Mouse (Mus musculus) macrophage (primary cell): ENCODE measurements around the gene Fiz1. TPM values are rescaled to one million over a fixed set of nuclear protein-coding genes. Genes with fewer than 3 reads are reported as not detected.

Experiments used
- H3K27ac ChIP-seq: fragments of 350-480 bp; formaldehyde crosslinking; 2 replicates; pipeline ENCODE4 v1.9.0; 2021
- H3K36me3 ChIP-seq: fragments of 350-480 bp; formaldehyde crosslinking; 2 replicates; pipeline ENCODE4 v1.9.0; 2021; ENCODE audit errors: inconsistent target
- H3K4me3 ChIP-seq: fragments of 350-480 bp; formaldehyde crosslinking; 2 replicates; pipeline ENCODE4 v1.9.0; 2021; ENCODE audit errors: inconsistent target
- H3K79me2 ChIP-seq: fragments of 350-480 bp; formaldehyde crosslinking; 2 replicates; pipeline ENCODE4 v1.9.0; 2021; ENCODE audit errors: inconsistent target
- WGBS: methylation state at CpG from one replicate; pipeline ENCODE4 v1.1.7; 2026; ENCODE audit warnings: inconsistent platforms; ENCODE audit not compliant: missing documents; 5-methylcytosine and 5-hydroxymethylcytosine counted together
- polyA plus RNA-seq: library from polyadenylated mRNA; stranded (reverse); fragments of 250-400 nt; gene quantifications from 3 replicates; pipeline ENCODE4 v1.2.4, GENCODE M21; 2018; ENCODE audit warnings: inconsistent platforms

Gene Fiz1
- polyA plus RNA-seq, 1 experiment from 2014 or later, result 18.2 TPM

- H3K36me3 ChIP-seq, result no peaks in the 10 kb centered on the region
- 83% methylated on average over 2 of the region's 2 CpGs for WGBS
- no peak overlapping the region for H3K4me3 ChIP-seq
- H3K79me2 ChIP-seq, result no peaks in the 10 kb centered on the region
- no peak overlapping the region for H3K27ac ChIP-seq
Observed at GRCm38 (mm10) chr7:4999876-5000275, 14.6 kb downstream of the Fiz1 start.

GRCm38 (mm10) chr7:4996934-4997333, 17.6 kb downstream of the Fiz1 start:
- no peak overlapping the region for H3K4me3 ChIP-seq
- WGBS, result 84% methylated on average over 6 of the region's 8 CpGs

GRCm38 (mm10) chr7:4996003-4996895, 18.2 kb downstream of the Fiz1 start, which contains the start of gene Zfp579:
Zfp579 (minus strand) TSS chr7:4996158.
- 25% methylated on average over 8 of the region's 26 CpGs for WGBS
- Histone ChIP-seq H3K79me2 (no peaks in the 10 kb centered on the region), H3K4me3 (peak within 1 kb of the TSS; percentile 57), H3K36me3 (no peaks in the 10 kb centered on the region), H3K27ac (no peak within 1 kb of the TSS)

More at GRCm38 (mm10) chr7:4996934-4997333, 17.6 kb downstream of the Fiz1 start:
- Histone ChIP-seq H3K36me3 (no peaks in the 10 kb centered on the region), H3K27ac (no peak overlapping the region), H3K79me2 (no peaks in the 10 kb centered on the region)

GRCm38 (mm10) chr7:4995268-4996002, 19.1 kb downstream of the Fiz1 start:
- peak overlapping the region; percentile 57 for H3K4me3 ChIP-seq
- 11% methylated on average over 16 of the region's 19 CpGs for WGBS
- no peaks in the 10 kb centered on the region for H3K79me2 ChIP-seq
- H3K36me3 ChIP-seq, result no peaks in the 10 kb centered on the region
- H3K27ac ChIP-seq, result no peak overlapping the region

- WGBS, result 93% methylated on average over 56 of the region's 59 CpGs
- H3K79me2 ChIP-seq, result no peaks in the 10 kb centered on the region
- H3K4me3 ChIP-seq, result no peak overlapping the region
- no peak overlapping the region for H3K27ac ChIP-seq
- no peaks in the 10 kb centered on the region for H3K36me3 ChIP-seq
Observed at GRCm38 (mm10) chr7:4993999-4994788, 20.3 kb downstream of the Fiz1 start.

GRCm38 (mm10) chr7:4993347-4993998, 21.0 kb downstream of the Fiz1 start:
- Histone ChIP-seq H3K27ac (no peak overlapping the region), H3K36me3 (no peaks in the 10 kb centered on the region), H3K4me3 (no peak overlapping the region), H3K79me2 (no peaks in the 10 kb centered on the region)
- WGBS, result 94% methylated on average over 42 of the region's 55 CpGs

GRCm38 (mm10) chr7:4988250-4988649, 26.2 kb downstream of the Fiz1 start:
- Histone ChIP-seq H3K27ac (no peak overlapping the region), H3K36me3 (no peaks in the 10 kb centered on the region), H3K4me3 (no peak overlapping the region), H3K79me2 (no peaks in the 10 kb centered on the region)
- WGBS, result 73% methylated on average over 2 of the region's 2 CpGs

GRCm38 (mm10) chr7:4976832-4977231, 37.7 kb downstream of the Fiz1 start:
- no peak overlapping the region for H3K27ac ChIP-seq
- WGBS, result 88% methylated on average over 7 of the region's 7 CpGs
- H3K79me2 ChIP-seq, result no peaks in the 10 kb centered on the region
- H3K4me3 ChIP-seq, result no peak overlapping the region
- no peaks in the 10 kb centered on the region for H3K36me3 ChIP-seq

- no peak overlapping the region for H3K27ac ChIP-seq
- H3K36me3 ChIP-seq, result no peaks in the 10 kb centered on the region
- no peaks in the 10 kb centered on the region for H3K79me2 ChIP-seq
- no peak overlapping the region for H3K4me3 ChIP-seq
- WGBS, result 81% methylated on average over 4 of the region's 4 CpGs
Observed at GRCm38 (mm10) chr7:4975455-4975854, 39.0 kb downstream of the Fiz1 start.

GRCm38 (mm10) chr7:4972321-4973047, 42.0 kb downstream of the Fiz1 start:
- 60% methylated on average over 18 of the region's 18 CpGs for WGBS
- no peak overlapping the region for H3K4me3 ChIP-seq
- no peaks in the 10 kb centered on the region for H3K36me3 ChIP-seq
- no peak overlapping the region for H3K27ac ChIP-seq
- no peaks in the 10 kb centered on the region for H3K79me2 ChIP-seq

- 25% methylated on average over 7 of the region's 7 CpGs for WGBS
- Histone ChIP-seq H3K79me2 (no peaks in the 10 kb centered on the region), H3K4me3 (no peak overlapping the region), H3K27ac (no peak overlapping the region), H3K36me3 (no peaks in the 10 kb centered on the region)
Observed at GRCm38 (mm10) chr7:4971710-4972109, 42.8 kb downstream of the Fiz1 start.

GRCm38 (mm10) chr7:4971068-4971467, 43.4 kb downstream of the Fiz1 start, which contains the start of gene Sbk3:
Sbk3 (minus strand) TSS chr7:4971168.
- 37% methylated on average over 6 of the region's 6 CpGs for WGBS
- Histone ChIP-seq H3K4me3 (no peak within 1 kb of the TSS), H3K36me3 (no peaks in the 10 kb centered on the region), H3K27ac (no peak within 1 kb of the TSS), H3K79me2 (no peaks in the 10 kb centered on the region)

- no peak overlapping the region for H3K27ac ChIP-seq
- WGBS, result 67% methylated on average over 5 of the region's 5 CpGs
- H3K36me3 ChIP-seq, result no peaks in the 10 kb centered on the region
Observed at GRCm38 (mm10) chr7:4964988-4965387, 49.5 kb downstream of the Fiz1 start.

More at GRCm38 (mm10) chr7:4964988-4965387, 49.5 kb downstream of the Fiz1 start:
- no peak overlapping the region for H3K4me3 ChIP-seq
- H3K79me2 ChIP-seq, result no peaks in the 10 kb centered on the region
